Mouse (Mus musculus) midbrain, postnatal 0 days (tissue): ENCODE results near the gene 2700081O15Rik. TPM values are rescaled to one million over a fixed set of nuclear protein-coding genes. Genes with fewer than 3 reads are reported as not detected.

Experiments
- ATAC-seq: fragments of 200-750 bp; cut with Nextera tagmentation; 2 replicates; pipeline ENCODE4 v1.8.0; 2017; ENCODE audit warnings: moderate number of reproducible peaks, mild to moderate bottlenecking, moderate TSS enrichment, moderate library complexity; ENCODE audit not compliant: low FRiP score
- DNase-seq: peaks from one replicate; pipeline ENCODE4 v3.0.0-alpha.2; 2015; ENCODE audit warnings: low spot score
- H3K27ac ChIP-seq: fragments of 300-500 bp; sonication (generic); 2 replicates; pipeline ENCODE4 v1.5.1; 2014; ENCODE audit warnings: low read depth, mild to moderate bottlenecking, low read length, mixed read lengths
- H3K27me3 ChIP-seq: fragments of 300-500 bp; sonication (generic); 2 replicates; pipeline ENCODE4 v1.6.1; 2014; ENCODE audit warnings: low read length, control low read depth, mixed read lengths; ENCODE audit not compliant: insufficient read depth
- H3K36me3 ChIP-seq: fragments of 300-500 bp; sonication (generic); 2 replicates; pipeline ENCODE4 v1.6.1; 2014; ENCODE audit warnings: low read length, control low read depth, mixed read lengths; ENCODE audit not compliant: insufficient read depth
- H3K4me1 ChIP-seq: fragments of 300-500 bp; sonication (generic); 2 replicates; pipeline ENCODE4 v1.6.1; 2014; ENCODE audit warnings: mild to moderate bottlenecking, control low read depth, antibody characterized with exemption, low read length, mixed read lengths; ENCODE audit not compliant: insufficient read depth
- H3K4me2 ChIP-seq: fragments of 300-500 bp; sonication (generic); 2 replicates; pipeline ENCODE4 v1.6.1; 2014; ENCODE audit warnings: low read depth, mild to moderate bottlenecking, low read length, mixed read lengths; ENCODE audit not compliant: poor library complexity, severe bottlenecking
- H3K4me3 ChIP-seq: fragments of 300-500 bp; sonication (generic); 2 replicates; pipeline ENCODE4 v1.5.1; 2014; ENCODE audit warnings: low read depth, mild to moderate bottlenecking, low read length, moderate library complexity
- H3K9ac ChIP-seq: fragments of 300-500 bp; sonication (generic); replicated peaks from 2 replicates; pipeline ENCODE4 v1.6.1; 2014; ENCODE audit warnings: mild to moderate bottlenecking, low read length, moderate library complexity, mixed read lengths; ENCODE audit not compliant: poor library complexity, severe bottlenecking
- H3K9me3 ChIP-seq: fragments of 300-500 bp; sonication (generic); 2 replicates; pipeline ENCODE4 v1.6.1; 2016; ENCODE audit warnings: low read length, control low read depth
- CTCF ChIP-seq: IDR thresholded peaks from 2 replicates; pipeline ENCODE4 v1.5.1; 2016; ENCODE audit warnings: antibody characterized with exemption, mild to moderate bottlenecking
- WGBS: fragments of 180-500 bp; shearing (Covaris S2); extraction: QIAGEN DNeasy Blood & Tissue Kit; methylation state at CpG from one replicate; pipeline ENCODE4 v1.1.7; 2014; 5-methylcytosine and 5-hydroxymethylcytosine counted together
- polyA plus RNA-seq: library from polyadenylated mRNA; unstranded; fragments of >200 nt; fragmentation: Nextera tagmentation; extraction: Ambion mirVana; gene quantifications from 2 replicates; pipeline ENCODE4 v1.2.1, GENCODE M21; 2015
- total RNA-seq: library from RNA; depleted of rRNA; stranded (reverse); fragments of >200 nt; gene quantifications from 2 replicates; pipeline ENCODE4 v1.2.3, GENCODE M21; 2014

The 2700081O15Rik gene
- total and polyA plus RNA-seq, 2 experiments from 2014 or later = 8.1 to 112 TPM

- peak overlapping the region; percentile 73; the same call in 1 of the 2 replicates for H3K4me3 ChIP-seq
- H3K36me3 ChIP-seq = no peaks in the 10 kb centered on the region; the same call in 1 of the 2 replicates
- WGBS = 18% methylated on average over 6 of the region's 6 CpGs
- ATAC-seq = no peak
- H3K4me2 ChIP-seq = peak overlapping the region; percentile 64
- peaks cover 16% of the 10 kb centered on the region for H3K4me1 ChIP-seq
- no peak for TF ChIP-seq CTCF
- peak overlapping the region; percentile 42; the same call in 1 of the 2 replicates for H3K9ac ChIP-seq
- H3K9me3 ChIP-seq = no peaks in the 10 kb centered on the region
- H3K27me3 ChIP-seq = no peaks in the 10 kb centered on the region
- peak overlapping the region; percentile 39; the same call in 1 of the 2 replicates for H3K27ac ChIP-seq
- no peak for DNase-seq
Observed at GRCm38 (mm10) chr19:7419134-7419533, 1.7 kb downstream of the 2700081O15Rik start.

GRCm38 (mm10) chr19:7420108-7420507 lies 2.7 kb downstream of the 2700081O15Rik start:
- Histone ChIP-seq H3K9me3 (no peaks in the 10 kb centered on the region), H3K4me1 (peaks cover 16% of the 10 kb centered on the region), H3K9ac (peak overlapping the region; percentile 42; the same call in 1 of the 2 replicates), H3K27me3 (no peaks in the 10 kb centered on the region), H3K4me2 (peak overlapping the region; percentile 64), H3K36me3 (no peaks in the 10 kb centered on the region; the same call in 1 of the 2 replicates), H3K27ac (0 out of 2 replicates have a peak overlapping the region, but pooled peaks have one; percentile 44), H3K4me3 (no peak overlapping the region)
- ATAC-seq = no peak
- TF ChIP-seq CTCF = no peak
- DNase-seq = no peak
- WGBS = 45% methylated on average over 12 of the region's 12 CpGs

DNA sequence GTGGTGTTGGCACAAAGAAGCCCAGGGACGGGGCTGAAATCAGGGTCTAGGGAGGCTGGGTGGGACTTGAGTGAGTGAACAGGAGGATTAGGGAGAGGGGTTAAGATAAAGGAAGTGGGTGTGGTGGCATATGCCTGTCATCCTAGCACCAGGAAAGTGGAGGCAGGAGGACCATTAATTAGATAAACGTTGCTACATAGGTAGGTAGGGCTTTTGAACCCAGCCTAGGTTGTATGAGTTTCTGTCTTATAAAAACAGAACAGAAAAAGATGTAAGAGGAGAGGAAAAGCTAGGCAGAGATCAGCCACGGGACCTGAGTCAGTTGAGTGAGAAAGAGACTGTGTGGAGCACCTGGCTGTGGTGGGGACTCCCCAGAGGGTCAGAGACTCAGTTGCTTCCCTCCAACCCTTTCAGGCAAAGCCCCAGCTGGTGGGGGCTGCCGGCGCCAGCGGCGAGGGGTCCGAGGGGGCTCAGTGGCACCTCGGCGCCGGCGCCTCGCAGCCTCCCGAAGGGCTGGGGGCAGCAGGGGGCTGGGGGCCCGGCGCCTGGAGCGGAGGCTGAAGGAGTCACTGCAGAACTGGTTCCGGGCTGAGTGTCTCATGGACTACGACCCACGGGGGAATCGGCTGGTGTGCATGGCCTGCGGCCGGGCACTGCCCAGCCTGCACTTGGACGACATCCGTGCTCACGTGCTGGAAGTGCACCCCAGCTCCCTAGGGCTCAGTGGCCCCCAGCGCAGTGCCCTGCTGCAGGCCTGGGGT lies 3.6 kb downstream of the 2700081O15Rik start:
- Histone ChIP-seq H3K27ac (0 out of 2 replicates have a peak overlapping the region, but pooled peaks have one; percentile 19), H3K4me2 (peak overlapping the region; percentile 16; the same call in 1 of the 2 replicates), H3K36me3 (no peaks in the 10 kb centered on the region; the same call in 1 of the 2 replicates), H3K4me1 (peaks cover 16% of the 10 kb centered on the region), H3K27me3 (no peaks in the 10 kb centered on the region), H3K9me3 (no peaks in the 10 kb centered on the region), H3K9ac (0 out of 2 replicates have a peak overlapping the region, but pooled peaks have one; percentile 64), H3K4me3 (no peak overlapping the region)
- TF ChIP-seq CTCF = no peak
- DNase-seq (no peak), ATAC-seq (no peak)
- WGBS = 43% methylated on average over 22 of the region's 27 CpGs

DNA sequence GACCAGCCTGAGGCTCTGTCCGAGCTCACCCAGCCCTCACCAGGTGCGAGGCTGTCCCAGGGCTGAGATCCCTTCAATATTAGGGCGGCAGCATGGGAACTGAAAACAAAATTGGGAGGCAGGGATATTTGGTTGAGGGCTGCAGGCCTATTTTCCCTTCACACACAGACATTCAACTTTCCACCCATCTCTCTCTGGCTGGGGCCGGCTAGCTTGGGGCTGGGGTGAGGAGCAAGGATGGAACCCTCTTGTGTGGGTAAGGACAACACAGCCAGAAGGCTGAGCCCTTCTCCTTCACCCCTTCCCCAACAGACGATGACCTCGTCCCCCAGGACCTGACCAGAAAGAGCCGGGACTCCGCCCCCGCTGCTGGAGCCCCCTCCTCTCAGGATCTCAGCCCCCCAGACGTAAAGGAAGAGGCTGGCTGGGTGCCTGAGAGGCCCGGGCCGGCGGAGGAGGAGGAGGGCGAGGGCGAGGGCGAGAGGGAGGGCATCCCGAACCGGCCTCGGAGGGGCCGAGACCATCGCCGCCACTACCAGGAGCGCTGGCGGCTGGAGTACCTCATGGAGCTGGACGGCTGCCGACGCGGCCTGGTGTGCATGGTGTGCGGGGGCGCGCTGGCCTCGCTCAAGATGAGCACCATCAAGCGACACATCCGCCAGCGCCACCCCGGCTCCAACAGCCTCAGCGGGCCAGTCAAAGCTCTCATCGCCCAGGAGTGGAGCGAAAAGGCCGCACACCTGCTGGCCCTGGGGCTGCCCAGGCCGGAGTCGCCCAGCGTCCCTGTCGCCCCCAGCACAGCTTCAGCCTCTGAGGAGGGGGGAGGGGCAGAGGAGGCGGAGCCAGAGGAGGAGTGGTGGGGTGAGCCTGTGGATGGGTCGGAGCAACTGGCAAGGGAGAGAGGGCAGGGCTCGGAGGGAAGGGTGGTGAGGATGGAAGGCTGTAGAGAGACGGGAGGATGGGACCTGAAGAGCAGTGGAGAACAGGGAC lies 4.5 kb downstream of the 2700081O15Rik start:
- peak; percentile 14 for ATAC-seq
- H3K4me1 ChIP-seq = peaks cover 16% of the 10 kb centered on the region
- peak; percentile 72 for DNase-seq

DNA sequence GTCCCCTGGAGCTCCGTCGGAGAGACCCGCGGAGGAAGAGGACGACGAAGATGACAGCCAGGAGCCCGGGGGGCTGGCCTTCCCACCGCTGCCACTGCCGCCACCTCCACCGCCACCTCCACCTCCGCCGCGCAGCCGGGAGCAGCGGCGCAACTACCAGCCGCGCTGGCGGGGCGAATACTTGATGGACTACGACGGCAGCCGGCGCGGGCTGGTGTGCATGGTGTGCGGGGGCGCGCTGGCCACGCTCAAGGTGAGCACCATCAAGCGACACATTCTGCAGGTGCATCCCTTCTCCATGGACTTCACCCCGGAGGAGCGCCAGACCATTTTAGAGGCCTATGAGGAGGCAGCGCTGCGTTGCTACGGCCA lies 5.2 kb downstream of the 2700081O15Rik start:
- peaks cover 6% of the 10 kb centered on the region for H3K36me3 ChIP-seq
- DNase-seq = no peak

More for the DNA sequence above, 4.5 kb downstream of the 2700081O15Rik start:
- Histone ChIP-seq H3K4me2 (peak overlapping the region; percentile 50), H3K4me3 (peak overlapping the region; percentile 37), H3K27me3 (no peaks in the 10 kb centered on the region), H3K36me3 (peaks cover 4% of the 10 kb centered on the region), H3K9ac (peak overlapping the region; percentile 64), H3K27ac (peak overlapping the region; percentile 74), H3K9me3 (no peaks in the 10 kb centered on the region)
- TF ChIP-seq CTCF = 0 out of 2 replicates have a peak, but pooled peaks have one; percentile 1
- WGBS = 12% methylated on average over 45 of the region's 48 CpGs

More for the DNA sequence above, 5.2 kb downstream of the 2700081O15Rik start:
- H3K9me3 ChIP-seq = no peaks in the 10 kb centered on the region
- peak overlapping the region; percentile 50 for H3K4me2 ChIP-seq
- WGBS = 6% methylated on average over 32 of the region's 35 CpGs
- ATAC-seq = peak; percentile 1; the same call in 1 of the 2 replicates
- H3K4me3 ChIP-seq = peak overlapping the region; percentile 37
- H3K9ac ChIP-seq = peak overlapping the region; percentile 64
- H3K27ac ChIP-seq = peak overlapping the region; percentile 74
- H3K4me1 ChIP-seq = peaks cover 16% of the 10 kb centered on the region
- H3K27me3 ChIP-seq = no peaks in the 10 kb centered on the region
- TF ChIP-seq CTCF = no peak
